Mouse (Mus musculus): ENCODE measurements around the gene Zfhx3. TPM values are rescaled to one million over a fixed set of nuclear protein-coding genes. Genes with fewer than 3 reads are reported as not detected.

The Zfhx3 gene
- polyA plus RNA-seq, 1 experiment: 17.1 TPM

- Histone ChIP-seq H3K27ac (ENCODE audit: insufficient read depth, low read depth, low read length) (no peak overlapping the region), H3K4me1 (ENCODE audit: control insufficient read depth, insufficient read depth, low read length) (no peaks in the 10 kb centered on the region), H3K4me3 (ENCODE audit: insufficient read depth, low read length) (no peak overlapping the region)
- no peak for TF ChIP-seq CTCF (IDR thresholded peaks at IDR 0.05; ENCODE audit: low read depth, low read length)
- TF ChIP-seq POLR2A (IDR thresholded peaks at IDR 0.05; ENCODE audit: borderline replicate concordance, low read depth, low read length): no peak
Observed at GRCm38 (mm10) chr8:108245575-108245974, 303.1 kb downstream of the Zfhx3 start.

DNA sequence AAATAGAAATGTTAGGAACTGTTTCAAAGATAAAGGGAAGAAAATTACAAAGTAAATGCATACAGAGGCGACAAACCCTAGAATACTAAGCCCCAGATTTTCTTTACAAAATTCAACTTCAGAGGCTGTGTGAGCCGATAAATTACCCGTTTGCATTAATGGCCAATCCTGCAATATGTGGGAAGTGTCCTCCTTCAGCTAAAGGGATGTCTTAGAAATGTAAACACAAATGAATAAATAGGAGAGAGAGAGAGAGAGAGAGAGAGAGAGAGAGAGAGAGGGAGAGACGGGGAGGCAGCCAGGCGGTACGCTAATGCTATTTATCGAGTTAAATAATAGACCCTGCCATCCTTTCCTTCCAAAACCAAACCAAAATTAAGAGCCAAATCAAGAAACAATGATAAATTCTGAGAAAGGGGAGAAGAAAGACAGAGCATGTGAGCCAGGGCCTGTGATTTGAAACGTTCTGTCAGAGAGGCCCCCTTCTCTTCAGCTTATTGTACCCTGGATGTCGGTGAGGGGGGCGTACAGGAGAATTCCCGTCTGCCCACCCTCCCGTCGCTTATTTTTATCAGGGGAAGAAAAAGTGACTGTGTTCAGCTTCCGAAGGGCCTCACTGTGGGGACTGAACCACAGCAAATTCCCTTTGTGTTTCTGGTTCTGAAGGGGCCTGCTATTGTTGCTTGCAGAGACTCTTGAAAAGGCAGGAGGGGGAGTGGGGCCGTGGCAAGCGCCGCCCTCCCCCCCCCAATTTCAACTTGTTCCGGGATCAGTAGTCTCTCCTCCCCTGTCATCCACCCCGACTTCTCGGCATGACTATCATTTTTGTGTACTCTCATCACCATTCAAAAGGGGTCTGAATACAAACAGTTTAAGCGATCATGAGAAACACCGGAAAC is 303.8 kb downstream of the Zfhx3 start:
- H3K27ac ChIP-seq (ENCODE audit: insufficient read depth, low read depth, low read length): no peak overlapping the region
- no peak for TF ChIP-seq POLR2A (IDR thresholded peaks at IDR 0.05; ENCODE audit: borderline replicate concordance, low read depth, low read length)
- no peak for TF ChIP-seq CTCF (IDR thresholded peaks at IDR 0.05; ENCODE audit: low read depth, low read length)
- no peak overlapping the region for H3K4me3 ChIP-seq (ENCODE audit: insufficient read depth, low read length)
- H3K4me1 ChIP-seq (ENCODE audit: control insufficient read depth, insufficient read depth, low read length): no peaks in the 10 kb centered on the region

DNA sequence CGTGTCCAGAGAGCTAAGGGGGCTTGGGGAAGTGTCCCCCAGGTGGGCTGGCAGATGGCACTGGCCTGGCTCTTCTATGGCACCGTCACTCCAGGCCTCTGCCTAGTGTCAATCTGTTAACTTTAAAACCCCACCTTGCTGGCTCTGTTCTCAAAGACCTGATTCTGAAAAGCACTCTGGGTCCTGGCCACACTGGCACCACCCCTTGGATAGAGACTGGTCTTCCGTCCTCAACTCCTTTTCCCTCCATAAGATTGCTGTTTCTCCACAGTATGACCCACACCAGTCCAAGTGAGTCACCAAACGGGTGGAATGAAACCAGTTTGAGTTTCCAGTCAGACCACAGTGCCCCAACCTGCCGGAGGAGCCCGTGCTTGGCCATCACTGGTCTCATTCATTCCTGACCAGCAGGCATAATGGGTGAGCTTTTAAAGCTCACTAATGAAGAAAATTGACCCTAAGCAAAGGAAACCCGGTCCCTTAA is 304.5 kb downstream of the Zfhx3 start:
- H3K27ac ChIP-seq (ENCODE audit: insufficient read depth, low read depth, low read length): no peak overlapping the region
- no peaks in the 10 kb centered on the region for H3K4me1 ChIP-seq (ENCODE audit: control insufficient read depth, insufficient read depth, low read length)
- TF ChIP-seq POLR2A (IDR thresholded peaks at IDR 0.05; ENCODE audit: borderline replicate concordance, low read depth, low read length): no peak
- no peak for TF ChIP-seq CTCF (IDR thresholded peaks at IDR 0.05; ENCODE audit: low read depth, low read length)
- no peak overlapping the region for H3K4me3 ChIP-seq (ENCODE audit: insufficient read depth, low read length)

GRCm38 (mm10) chr8:108264593-108265160 is 322.2 kb downstream of the Zfhx3 start:
- Histone ChIP-seq H3K4me3 (ENCODE audit: insufficient read depth, low read length) (no peak overlapping the region), H3K27ac (ENCODE audit: insufficient read depth, low read depth, low read length) (no peak overlapping the region), H3K4me1 (ENCODE audit: control insufficient read depth, insufficient read depth, low read length) (no peaks in the 10 kb centered on the region)
- TF ChIP-seq POLR2A (IDR thresholded peaks at IDR 0.05; ENCODE audit: borderline replicate concordance, low read depth, low read length) (no peak), CTCF (IDR thresholded peaks at IDR 0.05; ENCODE audit: low read depth, low read length) (no peak)

- Histone ChIP-seq H3K4me3 (ENCODE audit: insufficient read depth, low read length) (no peak overlapping the region), H3K4me1 (ENCODE audit: control insufficient read depth, insufficient read depth, low read length) (no peaks in the 10 kb centered on the region), H3K27ac (ENCODE audit: insufficient read depth, low read depth, low read length) (no peak overlapping the region)
- TF ChIP-seq POLR2A (IDR thresholded peaks at IDR 0.05; ENCODE audit: borderline replicate concordance, low read depth, low read length) (no peak), CTCF (IDR thresholded peaks at IDR 0.05; ENCODE audit: low read depth, low read length) (no peak)
Observed at GRCm38 (mm10) chr8:108277960-108278359, 335.5 kb downstream of the Zfhx3 start.

- Histone ChIP-seq H3K27ac (ENCODE audit: insufficient read depth, low read depth, low read length) (no peak overlapping the region), H3K4me1 (ENCODE audit: control insufficient read depth, insufficient read depth, low read length) (no peaks in the 10 kb centered on the region), H3K4me3 (ENCODE audit: insufficient read depth, low read length) (no peak overlapping the region)
- TF ChIP-seq POLR2A (IDR thresholded peaks at IDR 0.05; ENCODE audit: borderline replicate concordance, low read depth, low read length) (no peak), CTCF (IDR thresholded peaks at IDR 0.05; ENCODE audit: low read depth, low read length) (no peak)
Observed at GRCm38 (mm10) chr8:108281981-108282380, 339.5 kb downstream of the Zfhx3 start.

DNA sequence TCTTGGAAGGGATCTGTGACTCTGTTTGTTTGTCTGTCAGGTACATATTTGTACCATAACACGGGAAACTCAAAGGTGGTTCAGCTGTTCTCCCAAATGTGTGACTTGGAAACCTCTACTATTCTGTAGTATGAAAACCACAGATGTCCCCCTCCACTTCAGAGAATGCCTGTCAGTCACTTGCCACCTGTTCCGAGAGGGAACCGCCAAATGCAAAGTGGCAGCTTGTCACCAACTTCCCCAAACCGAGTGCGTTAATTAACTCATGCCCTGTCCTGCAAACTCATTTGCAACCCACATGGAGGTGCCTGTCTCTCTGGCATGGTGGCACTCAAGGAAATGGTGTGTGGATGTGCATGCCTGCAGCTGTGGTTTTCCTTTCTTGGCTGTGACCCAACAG is 343.7 kb downstream of the Zfhx3 start:
- Histone ChIP-seq H3K4me1 (ENCODE audit: control insufficient read depth, insufficient read depth, low read length) (no peaks in the 10 kb centered on the region), H3K27ac (ENCODE audit: insufficient read depth, low read depth, low read length) (no peak overlapping the region), H3K4me3 (ENCODE audit: insufficient read depth, low read length) (no peak overlapping the region)
- TF ChIP-seq POLR2A (IDR thresholded peaks at IDR 0.05; ENCODE audit: borderline replicate concordance, low read depth, low read length) (no peak), CTCF (IDR thresholded peaks at IDR 0.05; ENCODE audit: low read depth, low read length) (no peak)

DNA sequence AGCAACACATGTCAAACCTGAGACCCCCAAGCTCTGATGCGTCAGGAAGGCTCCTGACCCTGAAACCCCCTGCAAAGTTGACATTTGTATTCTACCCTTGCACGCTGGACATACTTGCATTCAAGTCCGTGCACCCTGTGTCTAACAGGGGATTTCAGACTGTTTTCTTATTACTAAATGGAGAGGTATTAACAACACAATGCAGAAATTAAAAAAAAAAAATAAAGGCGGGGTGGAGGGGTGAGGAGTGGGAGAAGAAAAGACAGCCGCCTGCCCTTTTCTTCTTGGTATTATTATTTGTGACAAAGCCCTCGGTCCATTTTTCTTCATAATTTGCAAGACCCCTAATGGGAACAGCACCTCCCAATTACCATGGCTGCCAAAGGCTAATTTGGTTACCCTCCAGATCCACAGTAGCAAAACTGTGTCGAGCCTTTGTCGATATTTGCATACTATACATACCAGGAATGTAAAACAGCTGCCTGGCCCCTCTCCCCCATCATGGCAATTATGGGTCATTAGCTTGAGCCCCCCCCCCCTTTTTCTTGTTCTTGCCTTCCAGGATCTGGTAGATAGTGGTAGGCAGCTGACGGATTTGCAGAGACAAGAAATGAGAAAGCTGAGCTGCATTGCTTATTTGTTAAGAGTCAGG is 358.6 kb downstream of the Zfhx3 start:
- H3K4me1 ChIP-seq (ENCODE audit: control insufficient read depth, insufficient read depth, low read length): no peaks in the 10 kb centered on the region
- TF ChIP-seq CTCF (IDR thresholded peaks at IDR 0.05; ENCODE audit: low read depth, low read length): no peak
- no peak for TF ChIP-seq POLR2A (IDR thresholded peaks at IDR 0.05; ENCODE audit: borderline replicate concordance, low read depth, low read length)
- H3K4me3 ChIP-seq (ENCODE audit: insufficient read depth, low read length): no peak overlapping the region
- H3K27ac ChIP-seq (ENCODE audit: insufficient read depth, low read depth, low read length): no peak overlapping the region

- Histone ChIP-seq H3K27ac (ENCODE audit: insufficient read depth, low read depth, low read length) (no peak overlapping the region), H3K4me3 (ENCODE audit: insufficient read depth, low read length) (no peak overlapping the region), H3K4me1 (ENCODE audit: control insufficient read depth, insufficient read depth, low read length) (no peaks in the 10 kb centered on the region)
- TF ChIP-seq CTCF (IDR thresholded peaks at IDR 0.05; ENCODE audit: low read depth, low read length) (no peak), POLR2A (IDR thresholded peaks at IDR 0.05; ENCODE audit: borderline replicate concordance, low read depth, low read length) (no peak)
Observed at GRCm38 (mm10) chr8:108301654-108302053, 359.2 kb downstream of the Zfhx3 start.

- TF ChIP-seq CTCF (IDR thresholded peaks at IDR 0.05; ENCODE audit: low read depth, low read length) (no peak), POLR2A (IDR thresholded peaks at IDR 0.05; ENCODE audit: borderline replicate concordance, low read depth, low read length) (no peak)
- Histone ChIP-seq H3K27ac (ENCODE audit: insufficient read depth, low read depth, low read length) (no peak overlapping the region), H3K4me3 (ENCODE audit: insufficient read depth, low read length) (no peak overlapping the region), H3K4me1 (ENCODE audit: control insufficient read depth, insufficient read depth, low read length) (no peaks in the 10 kb centered on the region)
Observed at GRCm38 (mm10) chr8:108305368-108305767, 362.9 kb downstream of the Zfhx3 start.
